In the genomic region with DNA sequence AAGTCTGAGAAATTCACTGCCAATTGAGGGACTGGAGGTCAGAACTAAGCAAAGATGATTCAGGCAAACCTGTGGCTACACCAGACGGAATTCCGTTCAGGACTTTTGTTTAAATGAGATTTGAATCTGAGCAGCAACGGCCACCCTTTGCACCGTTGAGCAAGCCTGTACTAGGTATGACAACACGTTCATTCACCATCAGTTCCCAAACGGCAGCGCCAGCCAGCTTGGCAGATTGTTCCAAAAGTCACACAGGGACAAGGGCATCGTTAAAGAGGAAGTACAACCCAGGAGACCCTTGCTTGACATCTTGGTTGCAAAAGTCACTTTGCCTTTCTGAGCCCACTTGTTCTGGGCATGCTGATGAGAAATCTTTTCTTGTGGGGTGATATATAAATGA, we compare ENCODE assay signal across 20 mouse cellular contexts.
A peak's percentile ranks its signal among the peaks of the same experiment; 100 is the strongest.
DNase-seq lines count a peak whose midpoint lies in the region; ATAC-seq and TF ChIP-seq lines count a peak whose summit lies in the region.
"Had no signal": no experiment of that assay in that cellular context is flagged by ENCODE, and none has a peak within 500 bp of the region (broad histone marks: within the 10 kb centered on the region; RNA-seq: fewer than 3 reads in every experiment).

No protein-coding gene starts in this region.

- no peaks in the 10 kb centered on the region for H3K9me3 ChIP-seq in liver, embryonic 12.5 days (replicated peaks)
- no peaks in the 10 kb centered on the region for H3K9me3 ChIP-seq in liver, embryonic 14.5 days (ENCODE audit: control insufficient read depth, low read length)
- H3K9me3 ChIP-seq in hindbrain, embryonic 14.5 days (ENCODE audit: control insufficient read depth, low read length): no peaks in the 10 kb centered on the region
- H3K9me3 ChIP-seq: embryonic facial prominence, embryonic 15.5 days; forebrain, embryonic 12.5 days; heart, embryonic 15.5 days; hindbrain, embryonic 13.5 days; intestine, embryonic 15.5 days had no signal

- H3K27ac ChIP-seq in liver, adult 2 months (replicated peaks; ENCODE audit: insufficient read depth, low read depth, low read length): 0 out of 2 replicates have a peak overlapping the region, but pooled peaks have one; percentile 40
- no peak overlapping the region for H3K27ac ChIP-seq in liver, embryonic 12.5 days
- no peak overlapping the region for H3K27ac ChIP-seq in liver, embryonic 14.5 days
- no peak overlapping the region for H3K27ac ChIP-seq in hindbrain, embryonic 14.5 days
- H3K27ac ChIP-seq: embryonic facial prominence, embryonic 15.5 days; forebrain, embryonic 12.5 days; heart, adult 2 months; heart, embryonic 15.5 days; hindbrain, embryonic 13.5 days had no signal

- no peak for TF ChIP-seq CTCF in liver, adult 2 months (IDR thresholded peaks at IDR 0.05; ENCODE audit: low read depth, low read length)
- TF ChIP-seq CTCF in liver, embryonic 14.5 days (IDR thresholded peaks at IDR 0.05; ENCODE audit: low read depth): no peak

- 16% methylated on average over 8 of the region's 8 CpGs for WGBS in liver, adult 2 months
- WGBS in liver, embryonic 12.5 days (ENCODE audit: insufficient replicate concordance): 60% methylated on average over 8 of the region's 8 CpGs
- WGBS in liver, embryonic 14.5 days (ENCODE audit: insufficient replicate concordance): 59% methylated on average over 8 of the region's 8 CpGs
- 88% methylated on average over 8 of the region's 8 CpGs for WGBS in hindbrain, embryonic 14.5 days

- peaks cover 10% of the 10 kb centered on the region; the same call in 1 of the 2 replicates for H3K4me1 ChIP-seq in liver, adult 2 months (ENCODE audit: control insufficient read depth, insufficient read depth, low read length)
- H3K4me1 ChIP-seq in liver, embryonic 12.5 days: 0 out of 2 replicates have a peak, but pooled peaks cover 5% of the 10 kb centered on the region
- H3K4me1 ChIP-seq in liver, embryonic 14.5 days (replicated peaks; ENCODE audit: control insufficient read depth in 2 of 2, insufficient read depth in 2 of 2, low read length in 1 of 2): peaks cover 0 to 9% of the 10 kb centered on the region in 2 experiments; a peak in 2 of 4 replicates
- H3K4me1 ChIP-seq in hindbrain, embryonic 14.5 days (replicated peaks; ENCODE audit: control insufficient read depth, insufficient read depth, low read length): no peaks in the 10 kb centered on the region
- H3K4me1 ChIP-seq: forebrain, embryonic 12.5 days; hindbrain, embryonic 13.5 days; intestine, embryonic 15.5 days had no signal

- no peak for TF ChIP-seq POLR2A in liver, adult 2 months (IDR thresholded peaks at IDR 0.05; ENCODE audit: extremely low read depth, insufficient read depth, low read length)

- H3K36me3 ChIP-seq in liver, adult 2 months (ENCODE audit: control insufficient read depth, insufficient read depth, low read length): no peaks in the 10 kb centered on the region
- no peaks in the 10 kb centered on the region for H3K36me3 ChIP-seq in liver, embryonic 12.5 days
- no peaks in the 10 kb centered on the region for H3K36me3 ChIP-seq in liver, embryonic 14.5 days (replicated peaks; ENCODE audit: control insufficient read depth, insufficient read depth, low read depth)
- H3K36me3 ChIP-seq in hindbrain, embryonic 14.5 days (replicated peaks; ENCODE audit: control insufficient read depth, insufficient read depth): no peaks in the 10 kb centered on the region
- H3K36me3 ChIP-seq: embryonic facial prominence, embryonic 15.5 days; forebrain, embryonic 12.5 days; heart, embryonic 15.5 days; hindbrain, embryonic 13.5 days; intestine, embryonic 15.5 days had no signal

- no peaks in the 10 kb centered on the region for H3K79me2 ChIP-seq in liver, adult 2 months (ENCODE audit: control insufficient read depth, insufficient read depth, low read length)

- no peak overlapping the region for H3K4me3 ChIP-seq in liver, adult 2 months (ENCODE audit: insufficient read depth, low read depth, low read length)
- H3K4me3 ChIP-seq in liver, embryonic 12.5 days: no peak overlapping the region
- no peak overlapping the region for H3K4me3 ChIP-seq in liver, embryonic 14.5 days (ENCODE audit: insufficient read depth in 1 of 2, low read depth in 2 of 2, low read length in 2 of 2)
- H3K4me3 ChIP-seq in hindbrain, embryonic 14.5 days (replicated peaks; ENCODE audit: low read length): no peak overlapping the region
- H3K4me3 ChIP-seq: embryonic facial prominence, embryonic 15.5 days; erythroblast, embryonic 14.5 days; forebrain, embryonic 12.5 days; heart, adult 2 months; heart, embryonic 15.5 days; hindbrain, embryonic 13.5 days; intestine, embryonic 15.5 days had no signal

- TF ChIP-seq EP300 in liver, embryonic 14.5 days (IDR thresholded peaks at IDR 0.05; ENCODE audit: low read depth): no peak

- peak overlapping the region; percentile 13; the same call in 1 of the 2 replicates for H3K9ac ChIP-seq in liver, adult 2 months (ENCODE audit: low read depth, low read length)
- no peak overlapping the region for H3K9ac ChIP-seq in liver, embryonic 12.5 days
- H3K9ac ChIP-seq in liver, embryonic 14.5 days (replicated peaks): no peak overlapping the region
- no peak overlapping the region for H3K9ac ChIP-seq in hindbrain, embryonic 14.5 days
- H3K9ac ChIP-seq: embryonic facial prominence, embryonic 15.5 days; forebrain, embryonic 12.5 days; heart, embryonic 15.5 days; hindbrain, embryonic 13.5 days; intestine, embryonic 15.5 days had no signal

- no peak for ATAC-seq in liver, embryonic 12.5 days
- ATAC-seq in liver, embryonic 14.5 days (ENCODE audit: insufficient read depth): 0 out of 2 replicates have a peak, but pooled peaks have one; percentile 28
- ATAC-seq in megakaryocyte progenitor cell, adult 5-6 weeks (replicated peaks; ENCODE audit: poor library complexity): peak; percentile 69
- no peak for ATAC-seq in hindbrain, embryonic 14.5 days (ENCODE audit: low FRiP score)
- ATAC-seq: forebrain, embryonic 16.5 days had no signal

- no peaks in the 10 kb centered on the region for H3K27me3 ChIP-seq in liver, adult 2 months (ENCODE audit: control insufficient read depth, insufficient read depth, low read length)
- no peaks in the 10 kb centered on the region for H3K27me3 ChIP-seq in liver, embryonic 12.5 days (replicated peaks)
- H3K27me3 ChIP-seq in liver, embryonic 14.5 days (ENCODE audit: control insufficient read depth, insufficient read depth, low read length): no peaks in the 10 kb centered on the region
- no peaks in the 10 kb centered on the region for H3K27me3 ChIP-seq in hindbrain, embryonic 14.5 days (ENCODE audit: control insufficient read depth, insufficient read depth, low read length)
- H3K27me3 ChIP-seq: embryonic facial prominence, embryonic 15.5 days; heart, embryonic 15.5 days; hindbrain, embryonic 13.5 days; intestine, embryonic 15.5 days had no signal

- DNase-seq in adrenal gland, postnatal 36 days: peak; percentile 7 to 52
- DNase-seq in adrenal gland, postnatal 4 days (ENCODE audit: low spot score in 2 of 2): no peak
- peak; percentile 98 for DNase-seq in liver, adult 2 months (ENCODE audit: extremely low read depth, low read depth, low spot score)
- peak in 1 of 3 experiments; percentile 2 for DNase-seq in liver, embryonic 14.5 days (ENCODE audit: low read depth in 3 of 3, low spot score in 3 of 3)
- DNase-seq in hindbrain, embryonic 14.5 days (ENCODE audit: low spot score): no peak
- no peak for DNase-seq in yolk sac, embryonic 10.5 days (ENCODE audit: low spot score)
- DNase-seq: cerebellum, adult 11 months; cerebellum, adult 9-10 months; cerebellum, postnatal 36 days had no signal

- H3K4me2 ChIP-seq in liver, embryonic 12.5 days: no peak overlapping the region
- no peak overlapping the region for H3K4me2 ChIP-seq in liver, embryonic 14.5 days (ENCODE audit: low read depth)
- H3K4me2 ChIP-seq in hindbrain, embryonic 14.5 days (replicated peaks): no peak overlapping the region
- H3K4me2 ChIP-seq: embryonic facial prominence, embryonic 15.5 days; forebrain, embryonic 12.5 days; heart, embryonic 11.5 days; heart, embryonic 15.5 days; hindbrain, embryonic 13.5 days; intestine, embryonic 15.5 days had no signal

Comparison
In these comparisons a context has a peak if more than half of its experiments do, and no peak if none do; other contexts are left out.
1. DNase-seq: peak in adrenal gland, postnatal 36 days (2 of 2) and liver, adult 2 months (single experiment); none in adrenal gland, postnatal 4 days (0 of 2), hindbrain, embryonic 14.5 days (single experiment) and yolk sac, embryonic 10.5 days (single experiment).
2. ATAC-seq: peak in liver, embryonic 14.5 days (single experiment) and megakaryocyte progenitor cell, adult 5-6 weeks (single experiment); none in liver, embryonic 12.5 days (single experiment) and hindbrain, embryonic 14.5 days (single experiment).